Mouse (Mus musculus): ENCODE measurements around the gene C2cd2l.

DNA sequence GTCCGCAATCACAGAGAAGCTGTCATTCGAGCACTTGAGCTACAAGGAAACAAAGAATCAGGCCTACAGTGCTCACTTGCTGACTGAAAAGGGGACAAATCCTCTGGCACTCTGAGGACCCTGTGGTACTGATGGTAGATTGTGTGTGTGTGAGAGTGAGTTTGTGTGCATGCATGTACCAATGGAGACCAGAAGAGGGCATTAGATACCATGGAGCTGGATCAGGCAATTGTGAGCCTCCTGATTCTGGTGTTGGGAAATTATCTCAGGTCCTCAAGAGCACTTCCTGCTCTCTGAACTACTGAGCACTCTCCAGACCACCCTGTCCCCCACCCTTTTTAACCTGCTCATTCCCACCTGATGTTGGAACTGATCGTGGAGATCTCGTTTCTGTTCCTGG is 28.5 kb upstream of the C2cd2l start:
- TF ChIP-seq POLR2A (IDR thresholded peaks at IDR 0.05; ENCODE audit: insufficient read depth, low read depth, low read length) (no peak), CTCF (IDR thresholded peaks at IDR 0.05; ENCODE audit: insufficient read depth, low read depth, low read length) (no peak)

Measured in olfactory bulb, adult 2 months (tissue).